Mouse (Mus musculus): ENCODE measurements around the gene Defb47.

GRCm38 (mm10) chr14:63014667-63015066 lies 16.8 kb downstream of the Defb47 start:
- TF ChIP-seq TAL1 (IDR thresholded peaks at IDR 0.05; ENCODE audit: low read length) (no peak), GATA1 (IDR thresholded peaks at IDR 0.05; ENCODE audit: low read length) (no peak)
